Mouse (Mus musculus) megakaryocyte, embryonic 14.5 days (primary cell): ENCODE data around the gene Ip6k2. TPM values are rescaled to one million over a fixed set of nuclear protein-coding genes. Genes with fewer than 3 reads are reported as not detected.

ENCODE experiments used
- H3K27me3 ChIP-seq: replicated peaks from 2 replicates; pipeline ENCODE3; 2012; ENCODE audit warnings: inconsistent platforms
- H3K36me3 ChIP-seq: replicated peaks from 2 replicates; pipeline ENCODE3; 2012; ENCODE audit warnings: low read length, inconsistent platforms, mixed read lengths
- H3K4me1 ChIP-seq: 2 replicates; pipeline ENCODE4 v1.6.1; 2012; ENCODE audit warnings: inconsistent platforms
- H3K4me3 ChIP-seq: replicated peaks from 2 replicates; pipeline ENCODE3; 2012; ENCODE audit warnings: moderate library complexity, mild to moderate bottlenecking, inconsistent platforms
- H3K9me3 ChIP-seq: 2 replicates; pipeline ENCODE4 v1.6.1; 2012; ENCODE audit warnings: inconsistent platforms
- FLI1 ChIP-seq: IDR thresholded peaks from 2 replicates; pipeline ENCODE4 v1.6.1; 2012; ENCODE audit warnings: low read length, inconsistent platforms, mixed read lengths
- GATA1 ChIP-seq: IDR thresholded peaks from 3 replicates; pipeline ENCODE4 v1.6.1; 2012; ENCODE audit warnings: mixed read lengths, low read length, inconsistent platforms, borderline replicate concordance
- polyA plus RNA-seq: library from polyadenylated mRNA; stranded (reverse); fragments of >175 nt; gene quantifications from 2 replicates; pipeline ENCODE4 v1.2.3, GENCODE M21; 2012; ENCODE audit warnings: low replicate concordance; ENCODE audit not compliant: insufficient read depth

Ip6k2 gene
- polyA plus RNA-seq, 1 experiment = 25.5 TPM

- Histone ChIP-seq H3K36me3 (peaks cover 30% of the 10 kb centered on the region), H3K9me3 (no peaks in the 10 kb centered on the region), H3K27me3 (peaks cover 15% of the 10 kb centered on the region), H3K4me3 (peak overlapping the region; percentile 95), H3K4me1 (peaks cover 24% of the 10 kb centered on the region)
- TF ChIP-seq FLI1 = no peak
- no peak for TF ChIP-seq GATA1
These were observed 70.7 kb downstream of the Ip6k2 start for GRCm38 (mm10) chr9:108854241-108854696.

- Histone ChIP-seq H3K27me3 (peaks cover 11% of the 10 kb centered on the region), H3K4me1 (peaks cover 24% of the 10 kb centered on the region), H3K9me3 (no peaks in the 10 kb centered on the region), H3K36me3 (peaks cover 38% of the 10 kb centered on the region), H3K4me3 (no peak overlapping the region)
- no peak for TF ChIP-seq GATA1
These were observed 71.7 kb downstream of the Ip6k2 start for GRCm38 (mm10) chr9:108855335-108855734.

Other genes starting within 250 kb of the Ip6k2 start
- gene Impdh2, start 223.5 kb upstream of the Ip6k2 start, polyA plus RNA-seq = 39.0 and 48.2 TPM in 2 replicates
- gene Ndufaf3, start 216.4 kb upstream of the Ip6k2 start, polyA plus RNA-seq = 28.6 and 37.1 TPM in 2 replicates
- gene Dalrd3, start 213.9 kb upstream of the Ip6k2 start, polyA plus RNA-seq = 65.8 and 158 TPM in 2 replicates
- gene Wdr6, start 205.1 kb upstream of the Ip6k2 start, polyA plus RNA-seq = 4.8 and 5.5 TPM in 2 replicates
- 1.8 and 2.8 TPM in 2 replicates for gene P4htm, start 186.1 kb upstream of the Ip6k2 start, polyA plus RNA-seq
- gene Arih2, start 134.4 kb upstream of the Ip6k2 start, polyA plus RNA-seq = 33.3 and 103 TPM in 2 replicates
- gene Slc25a20, start 121.7 kb upstream of the Ip6k2 start, polyA plus RNA-seq = 3.2 and 4.4 TPM in 2 replicates
- 1.6 and 2.8 TPM in 2 replicates for gene Prkar2a, start 94.5 kb upstream of the Ip6k2 start, polyA plus RNA-seq
- gene Nckipsd, start 24.6 kb downstream of the Ip6k2 start, polyA plus RNA-seq = 1.4 TPM in 1 of 2 replicates, not detected in the other
- 1.5 TPM in 1 of 2 replicates, not detected in the other for gene Celsr3, start 42.5 kb downstream of the Ip6k2 start, polyA plus RNA-seq
- gene Slc26a6, start 69.5 kb downstream of the Ip6k2 start, polyA plus RNA-seq = 8.6 and 23.5 TPM in 2 replicates
- not detected in 2 replicates for gene Tmem89, start 130.8 kb downstream of the Ip6k2 start, polyA plus RNA-seq
- 221 and 266 TPM in 2 replicates for gene Uqcrc1, start 152.8 kb downstream of the Ip6k2 start, polyA plus RNA-seq
- gene Col7a1, start 169.8 kb downstream of the Ip6k2 start, polyA plus RNA-seq = 0.36 and 2.2 TPM in 2 replicates
- gene Ucn2, start 202.2 kb downstream of the Ip6k2 start, polyA plus RNA-seq = 0.18 TPM in 1 of 2 replicates, not detected in the other
- gene Pfkfb4, start 208.0 kb downstream of the Ip6k2 start, polyA plus RNA-seq = 2.4 and 5.8 TPM in 2 replicates